Comparison of ENCODE assay signal across 17 mouse cellular contexts in the genomic region with DNA sequence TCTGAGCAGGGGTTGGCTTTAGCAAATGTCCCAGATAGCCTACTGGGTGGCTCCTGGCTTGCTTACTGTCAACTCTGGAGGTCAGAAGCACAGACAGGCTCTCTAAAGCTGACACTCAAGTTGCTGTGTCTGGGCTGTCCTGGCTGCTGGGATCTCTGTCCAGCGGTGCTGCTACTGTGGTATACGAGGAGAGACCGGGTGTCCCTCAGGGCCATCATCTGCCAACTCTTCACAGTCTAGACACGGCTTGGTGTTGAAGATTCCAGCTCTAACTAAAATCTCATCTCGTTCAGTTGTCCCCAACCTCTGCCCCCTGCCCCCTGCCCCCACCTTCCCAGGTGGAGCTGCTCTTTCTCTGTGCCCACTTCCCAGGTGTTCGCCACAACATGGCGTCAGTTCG.
DNase-seq lines count a peak whose midpoint lies in the region.
"Had no signal": no experiment of that assay in that cellular context is flagged by ENCODE, and none has a peak within 500 bp of the region (broad histone marks: within the 10 kb centered on the region; RNA-seq: fewer than 3 reads in every experiment).

No protein-coding gene starts in this region.

- peaks cover under 1% of the 10 kb centered on the region; the same call in 1 of the 2 replicates for H3K4me1 ChIP-seq in heart, embryonic 10.5 days

- 83% methylated on average over 8 of the region's 8 CpGs for WGBS in heart, embryonic 10.5 days

- no peaks in the 10 kb centered on the region for H3K27me3 ChIP-seq in heart, embryonic 10.5 days (ENCODE audit: insufficient read depth, poor library complexity, severe bottlenecking)
- H3K27me3 ChIP-seq: CH12.LX, Patski had no signal

- H3K27ac ChIP-seq in heart, embryonic 10.5 days, result no peak overlapping the region

- DNase-seq in heart, adult 11 months, result peak; percentile 75
- DNase-seq in heart, adult 18-20 months, result no peak
- DNase-seq in heart, embryonic 10.5 days (ENCODE audit: low spot score), result peak; percentile 52
- no peak for DNase-seq in heart, adult 8-10 months (ENCODE audit: low spot score)
- DNase-seq: adrenal gland, adult 2 months; adrenal gland, adult 8-10 months; adrenal gland, postnatal 10 days; adrenal gland, postnatal 14 days; adrenal gland, postnatal 25 days; adrenal gland, postnatal 36 days; B cell, adult 2 months; cerebellum, adult 11 months; cerebellum, adult 11-12 months; cerebellum, adult 18-20 months had no signal

- H3K4me3 ChIP-seq in heart, embryonic 10.5 days, result no peak overlapping the region

- no peaks in the 10 kb centered on the region for H3K36me3 ChIP-seq in heart, embryonic 10.5 days
- H3K36me3 ChIP-seq: G1E had no signal

- no peaks in the 10 kb centered on the region for H3K9me3 ChIP-seq in heart, embryonic 10.5 days

Comparison
In these comparisons a context has a peak if more than half of its experiments do, and no peak if none do; other contexts are left out.
1. DNase-seq: peak in heart, adult 11 months (single experiment) and heart, embryonic 10.5 days (single experiment); none in heart, adult 18-20 months (0 of 2) and heart, adult 8-10 months (single experiment).